Mouse (Mus musculus) thymus, adult 2 months (tissue): ENCODE results near the gene Acot7. TPM values are rescaled to one million over a fixed set of nuclear protein-coding genes. Genes with fewer than 3 reads are reported as not detected.

Experiments
- DNase-seq: peaks from one replicate; pipeline ENCODE4 v3.0.0; 2021
- H3K27ac ChIP-seq: fragments of 200-500 bp; 2 replicates; pipeline ENCODE4 v1.5.1; 2012; ENCODE audit warnings: low read length, control low read depth; ENCODE audit not compliant: control insufficient read depth, insufficient read depth
- H3K27me3 ChIP-seq: fragments of 200-500 bp; 2 replicates; pipeline ENCODE4 v1.6.1; 2012; ENCODE audit warnings: mild to moderate bottlenecking, low read length, moderate library complexity, mixed read lengths; ENCODE audit not compliant: control insufficient read depth, insufficient read depth
- H3K36me3 ChIP-seq: fragments of 200-500 bp; 2 replicates; pipeline ENCODE4 v1.6.1; 2012; ENCODE audit warnings: mild to moderate bottlenecking, low read length, moderate library complexity; ENCODE audit not compliant: control insufficient read depth, insufficient read depth
- H3K4me1 ChIP-seq: fragments of 200-500 bp; replicated peaks from 2 replicates; pipeline ENCODE4 v1.6.1; 2012; ENCODE audit warnings: low read length; ENCODE audit not compliant: control insufficient read depth, insufficient read depth
- H3K4me3 ChIP-seq: fragments of 200-500 bp; 2 replicates; pipeline ENCODE4 v1.5.1; 2012; ENCODE audit warnings: mild to moderate bottlenecking, low read length, control low read depth, moderate library complexity; ENCODE audit not compliant: control insufficient read depth, insufficient read depth
- CTCF ChIP-seq: fragments of 200-500 bp; IDR thresholded peaks from 2 replicates; pipeline ENCODE4 v1.5.1; 2012; ENCODE audit warnings: mild to moderate bottlenecking, control low read depth, low read length, moderate library complexity, borderline replicate concordance; ENCODE audit not compliant: control insufficient read depth, poor library complexity, insufficient read depth; ENCODE audit errors: extremely low read depth
- POLR2A ChIP-seq: fragments of 200-500 bp; IDR thresholded peaks from 2 replicates; pipeline ENCODE4 v1.6.1; 2012; ENCODE audit warnings: mild to moderate bottlenecking, low read length, control low read depth, moderate library complexity; ENCODE audit not compliant: control insufficient read depth, poor library complexity, insufficient read depth; ENCODE audit errors: extremely low read depth
- WGBS: fragments of 180-500 bp; shearing (Covaris S2); methylation state at CpG from one replicate; pipeline ENCODE4 v1.1.7; 2018; 5-methylcytosine and 5-hydroxymethylcytosine counted together
- polyA plus RNA-seq: library from polyadenylated mRNA; depleted of rRNA; stranded (reverse); fragments of >200 nt; gene quantifications from 2 replicates; pipeline ENCODE4 v1.2.3, GENCODE M21; 2012

Acot7 gene
- polyA plus RNA-seq, 1 experiment: 56.6 TPM

GRCm38 (mm10) chr4:152291562-152291961 lies 113.6 kb downstream of the Acot7 start, which contains the start of gene Hes3:
TSS of gene Hes3 (minus strand) at chr4:152291662.
- TF ChIP-seq POLR2A: no peak
- Histone ChIP-seq H3K4me3 (no peak within 1 kb of the TSS), H3K27me3 (no peaks in the 10 kb centered on the region; the same call in 1 of the 2 replicates), H3K27ac (no peak within 1 kb of the TSS), H3K4me1 (peaks cover 11% of the 10 kb centered on the region), H3K36me3 (no peaks in the 10 kb centered on the region)
- 50% methylated on average over 6 of the region's 6 CpGs for WGBS
- DNase-seq: no peak

- WGBS: 58% methylated on average over 12 of the region's 12 CpGs
- TF ChIP-seq POLR2A (no peak), CTCF (no peak)
- no peaks in the 10 kb centered on the region; the same call in 1 of the 2 replicates for H3K27me3 ChIP-seq
- H3K36me3 ChIP-seq: no peaks in the 10 kb centered on the region
- H3K27ac ChIP-seq: no peak overlapping the region
- H3K4me1 ChIP-seq: peaks cover 9% of the 10 kb centered on the region
- no peak overlapping the region for H3K4me3 ChIP-seq
- no peak for DNase-seq
Observed at GRCm38 (mm10) chr4:152292102-152292765, 114.3 kb downstream of the Acot7 start.

DNA sequence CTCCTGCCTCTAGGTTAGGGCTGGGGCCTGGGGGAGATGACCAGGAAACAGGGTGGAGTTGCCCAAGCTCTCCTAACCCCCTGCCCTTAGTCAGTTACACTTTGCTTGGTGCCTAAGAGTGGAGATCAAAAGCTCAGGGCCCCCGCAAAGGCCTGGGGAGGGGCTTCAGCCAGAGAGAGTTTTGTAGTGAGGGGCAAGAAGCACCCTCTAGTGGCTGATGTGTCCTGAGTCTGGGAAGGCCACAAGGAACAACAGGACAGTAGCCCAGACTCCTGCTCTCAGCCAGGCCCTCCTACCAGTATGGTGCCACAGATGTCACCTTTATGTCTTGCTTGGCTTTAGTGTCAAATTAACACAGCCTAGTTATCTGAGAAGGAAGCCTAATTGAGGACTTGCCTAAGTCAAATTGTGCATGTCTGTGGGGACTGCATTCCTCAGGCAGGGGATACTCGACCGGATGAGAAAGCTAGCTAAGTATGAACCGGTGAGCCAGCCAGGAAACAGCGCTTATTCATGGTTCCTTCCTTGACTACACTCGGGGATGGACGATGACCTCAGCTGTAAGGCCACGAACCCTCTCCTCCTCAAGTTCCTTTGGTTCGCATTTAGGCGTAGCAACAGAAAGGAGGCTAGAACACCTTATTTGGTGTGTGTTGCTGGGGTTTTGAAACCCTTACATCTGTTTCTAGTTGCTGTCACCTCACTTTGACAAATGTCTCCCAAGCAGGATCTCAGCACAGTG lies 116.4 kb downstream of the Acot7 start:
- 51% methylated on average over 10 of the region's 10 CpGs for WGBS
- TF ChIP-seq CTCF (no peak), POLR2A (no peak)

GRCm38 (mm10) chr4:152295916-152296315 lies 118.0 kb downstream of the Acot7 start:
- no peak overlapping the region for H3K4me3 ChIP-seq
- no peak for TF ChIP-seq CTCF
- no peak for TF ChIP-seq POLR2A
- WGBS: 0% methylated on average over 4 of the region's 4 CpGs
- H3K27ac ChIP-seq: peak overlapping the region; percentile 10
- peaks cover 5% of the 10 kb centered on the region; the same call in 1 of the 2 replicates for H3K36me3 ChIP-seq
- H3K27me3 ChIP-seq: no peaks in the 10 kb centered on the region; the same call in 1 of the 2 replicates
- peak; percentile 40 for DNase-seq
- H3K4me1 ChIP-seq: peaks cover 19% of the 10 kb centered on the region

More for the DNA sequence above, 116.4 kb downstream of the Acot7 start:
- H3K27ac ChIP-seq: no peak overlapping the region
- no peaks in the 10 kb centered on the region for H3K36me3 ChIP-seq
- no peak overlapping the region for H3K4me3 ChIP-seq
- peaks cover 19% of the 10 kb centered on the region for H3K4me1 ChIP-seq
- no peaks in the 10 kb centered on the region; the same call in 1 of the 2 replicates for H3K27me3 ChIP-seq
- no peak for DNase-seq

- TF ChIP-seq POLR2A (no peak), CTCF (no peak)
- Histone ChIP-seq H3K4me3 (peak overlapping the region; percentile 80), H3K4me1 (peaks cover 19% of the 10 kb centered on the region), H3K27me3 (no peaks in the 10 kb centered on the region), H3K36me3 (peaks cover 5% of the 10 kb centered on the region; the same call in 1 of the 2 replicates), H3K27ac (peak overlapping the region; percentile 87)
- DNase-seq: no peak
- WGBS: 5% methylated on average over 8 of the region's 8 CpGs
Observed at GRCm38 (mm10) chr4:152296371-152296770, 118.4 kb downstream of the Acot7 start.

- H3K36me3 ChIP-seq: peaks cover 5% of the 10 kb centered on the region; the same call in 1 of the 2 replicates
- peaks cover 19% of the 10 kb centered on the region for H3K4me1 ChIP-seq
- peak within 1 kb of the TSS; percentile 81 for H3K4me3 ChIP-seq
- TF ChIP-seq POLR2A (peak; percentile 88), CTCF (peak; percentile 46; the same call in 1 of the 2 replicates)
- H3K27me3 ChIP-seq: no peaks in the 10 kb centered on the region
- DNase-seq: peak; percentile 100
- under 1% methylated on average over 119 of the region's 119 CpGs for WGBS
- H3K27ac ChIP-seq: peak within 1 kb of the TSS; percentile 87
Observed at GRCm38 (mm10) chr4:152296874-152297861, 119.2 kb downstream of the Acot7 start, which contains the start of gene Icmt. TSS of gene Icmt (plus strand) at chr4:152297227.
